Mouse (Mus musculus) urinary bladder, postnatal 10 days (tissue): ENCODE data around the gene Cux2.

Experiments
- DNase-seq: peaks from one replicate; pipeline ENCODE4 v3.0.0; 2022; ENCODE audit warnings: low spot score

Cux2 gene

DNA sequence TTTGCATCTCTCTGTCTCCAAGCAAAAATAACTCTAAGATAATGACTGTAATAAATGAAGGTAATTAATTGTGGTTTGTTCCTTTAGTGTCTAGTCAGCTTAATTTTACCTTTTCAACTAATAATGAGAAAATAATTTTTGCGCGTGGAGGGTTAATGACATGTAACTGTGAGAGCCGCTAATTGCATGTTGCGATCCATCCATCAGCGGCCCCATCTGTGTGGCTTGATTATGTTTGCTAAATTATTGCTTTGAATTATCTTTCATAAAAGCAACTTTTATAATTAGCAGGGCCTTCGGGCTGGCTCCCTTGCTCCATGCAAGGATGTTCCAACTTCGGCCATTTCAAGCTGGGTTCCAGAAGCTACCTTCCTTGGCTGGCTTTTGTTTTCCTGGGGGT, 130.7 kb downstream of the Cux2 start:
- no peak for DNase-seq

DNA sequence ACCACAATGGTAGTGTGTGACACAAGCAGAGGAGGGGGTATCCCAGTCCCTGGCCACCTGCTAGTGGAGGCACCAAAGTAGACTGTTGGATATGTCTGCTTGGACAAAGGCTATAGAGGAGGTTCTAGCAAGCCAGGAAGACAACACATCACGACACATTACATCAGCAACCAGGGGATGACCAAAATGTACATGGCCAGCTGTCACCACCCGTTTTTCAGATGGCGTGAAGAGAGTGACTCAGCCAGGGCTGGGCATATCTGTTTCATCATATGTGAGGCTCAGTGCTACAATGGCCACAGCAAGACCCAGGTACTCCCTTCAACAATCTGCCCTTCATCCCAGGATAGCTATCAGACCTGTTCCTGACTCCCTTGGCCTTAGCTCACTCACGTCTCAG, 133.1 kb downstream of the Cux2 start:
- no peak for DNase-seq

DNA sequence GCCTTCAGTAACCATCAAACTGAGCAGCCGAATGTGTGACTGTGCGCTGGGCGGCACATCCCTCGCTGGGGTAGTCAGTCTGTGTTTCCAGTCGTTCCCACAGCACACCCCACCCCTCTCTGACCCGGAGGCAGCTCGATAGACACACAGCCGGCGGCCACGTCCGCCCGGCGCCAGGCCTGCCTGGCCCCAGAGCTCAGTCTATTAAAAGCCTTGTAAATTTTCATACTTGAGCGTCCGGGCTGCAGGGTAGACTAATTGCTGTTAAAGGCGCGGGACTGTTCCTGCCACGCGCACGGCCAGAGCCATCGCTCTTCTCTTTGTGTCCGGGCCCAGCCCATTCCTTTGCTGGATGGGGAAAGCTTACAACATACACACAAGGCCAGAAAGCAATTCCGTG, 135.9 kb downstream of the Cux2 start:
- no peak for DNase-seq

DNA sequence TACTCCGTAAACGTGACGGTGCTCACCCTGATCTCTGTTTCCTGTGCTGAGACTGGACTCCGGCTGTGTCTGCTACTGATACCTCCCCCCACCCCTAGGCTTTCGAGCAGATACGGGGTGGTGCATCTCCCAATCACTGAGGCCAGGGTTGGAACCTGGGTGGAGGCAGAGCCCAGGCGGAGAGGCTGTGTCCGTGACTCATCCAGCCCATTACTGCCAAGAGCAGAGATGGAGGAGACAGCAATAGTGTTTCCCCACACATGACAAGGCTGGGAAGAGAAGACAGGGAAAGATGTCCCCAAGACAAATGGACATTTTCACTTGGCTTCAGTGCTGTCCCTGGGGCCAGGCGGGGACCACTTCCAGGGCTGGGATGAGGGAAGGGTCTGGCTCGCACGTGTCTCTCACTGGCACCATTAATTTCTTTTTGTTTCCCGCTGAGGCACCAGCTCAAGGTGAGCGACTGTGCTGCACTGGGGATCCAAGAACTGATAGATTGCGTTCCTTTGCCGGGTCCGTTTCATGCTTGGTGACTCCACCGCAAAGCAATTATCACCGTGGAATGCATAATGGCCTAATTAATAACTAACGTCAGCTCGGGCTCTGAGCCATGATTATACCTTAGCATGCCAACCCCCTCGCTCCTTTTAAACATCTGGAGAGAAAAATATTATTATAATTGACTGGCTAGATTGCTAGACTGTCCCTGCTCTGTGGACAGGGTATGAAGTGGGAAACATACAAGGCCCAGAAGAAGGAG, 140.5 kb downstream of the Cux2 start:
- DNase-seq = no peak

DNA sequence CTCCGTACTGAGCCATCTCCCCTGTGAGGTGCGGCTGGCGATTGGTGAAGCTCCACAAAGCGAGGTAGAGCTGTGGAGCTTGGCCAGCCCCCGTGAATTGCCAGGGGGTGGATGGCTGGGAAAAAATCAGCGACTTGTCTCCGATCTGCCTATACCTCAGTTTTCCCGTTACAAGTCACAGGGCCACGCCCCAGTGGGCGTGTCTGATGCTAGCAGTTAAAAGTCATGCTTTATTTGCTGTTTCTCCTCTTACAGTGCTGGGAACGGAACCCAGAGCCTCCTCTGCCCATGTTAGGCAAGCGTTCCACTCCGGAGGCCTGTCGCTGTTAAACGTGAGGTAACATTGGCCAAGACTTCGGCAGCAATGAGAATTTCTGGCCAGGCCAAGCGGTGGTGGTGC, 144.2 kb downstream of the Cux2 start:
- no peak for DNase-seq

DNA sequence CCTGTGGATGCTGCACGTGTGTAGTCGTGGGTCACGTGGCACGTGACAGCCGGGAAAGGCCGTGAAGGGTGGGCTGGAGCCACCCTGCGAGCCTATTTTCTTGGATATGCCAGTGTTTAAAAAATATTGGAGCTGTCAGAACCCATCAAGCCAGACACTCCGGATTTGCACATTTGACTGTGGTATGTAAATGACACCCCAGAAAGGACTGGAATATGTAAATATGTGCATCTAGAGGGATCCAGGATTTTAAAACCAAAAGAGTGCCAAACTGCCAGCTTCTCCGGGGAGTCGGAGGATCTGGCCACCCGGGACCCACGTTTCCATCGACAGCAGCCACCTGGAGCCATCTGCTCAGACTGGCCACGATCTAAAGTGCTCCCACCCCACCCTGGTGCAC, 145.1 kb downstream of the Cux2 start:
- no peak for DNase-seq

DNA sequence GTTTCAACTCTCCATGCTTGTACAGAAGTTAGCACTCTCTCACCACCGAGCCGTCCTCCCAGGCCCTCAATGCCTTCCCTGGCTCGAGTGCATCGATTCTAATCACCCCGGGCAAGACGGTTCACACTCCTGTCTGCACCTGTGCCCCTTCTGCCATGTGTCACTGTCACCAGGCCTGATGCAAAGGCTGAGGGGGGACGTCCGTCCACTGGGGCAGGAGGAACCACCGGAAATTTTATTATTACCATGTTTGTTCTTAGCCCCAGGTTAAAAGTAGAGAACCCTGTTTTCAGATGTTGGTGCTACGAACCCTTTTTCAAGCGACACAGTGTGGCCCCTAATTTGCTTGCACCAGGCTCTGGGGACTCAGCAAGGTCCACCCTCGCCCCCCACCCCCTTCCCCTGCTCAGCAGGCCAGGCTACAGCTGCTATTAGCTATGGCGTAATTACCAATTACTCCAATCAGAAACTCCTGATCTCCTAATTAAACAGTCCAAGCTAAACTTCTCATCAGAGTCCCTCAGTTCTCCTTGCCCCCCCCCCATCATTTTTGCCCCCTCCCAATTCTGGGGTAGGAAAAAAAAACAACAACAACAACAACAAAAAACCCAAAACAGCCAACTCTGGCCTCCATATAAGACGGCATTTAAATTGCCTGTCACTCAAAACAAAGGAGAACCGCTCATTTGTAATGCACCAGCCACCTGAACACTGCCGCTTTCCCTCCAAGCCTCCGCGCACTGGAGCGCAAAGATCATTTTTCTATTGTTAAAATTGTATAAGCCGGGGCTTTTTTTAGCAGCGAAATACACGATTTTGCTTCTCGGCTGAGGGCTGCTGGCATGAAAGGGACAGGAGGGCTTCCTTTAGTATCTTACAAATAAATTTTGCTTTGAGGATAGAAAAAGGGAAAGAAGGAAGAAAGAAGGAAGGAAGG, 146.8 kb downstream of the Cux2 start:
- no peak for DNase-seq

DNA sequence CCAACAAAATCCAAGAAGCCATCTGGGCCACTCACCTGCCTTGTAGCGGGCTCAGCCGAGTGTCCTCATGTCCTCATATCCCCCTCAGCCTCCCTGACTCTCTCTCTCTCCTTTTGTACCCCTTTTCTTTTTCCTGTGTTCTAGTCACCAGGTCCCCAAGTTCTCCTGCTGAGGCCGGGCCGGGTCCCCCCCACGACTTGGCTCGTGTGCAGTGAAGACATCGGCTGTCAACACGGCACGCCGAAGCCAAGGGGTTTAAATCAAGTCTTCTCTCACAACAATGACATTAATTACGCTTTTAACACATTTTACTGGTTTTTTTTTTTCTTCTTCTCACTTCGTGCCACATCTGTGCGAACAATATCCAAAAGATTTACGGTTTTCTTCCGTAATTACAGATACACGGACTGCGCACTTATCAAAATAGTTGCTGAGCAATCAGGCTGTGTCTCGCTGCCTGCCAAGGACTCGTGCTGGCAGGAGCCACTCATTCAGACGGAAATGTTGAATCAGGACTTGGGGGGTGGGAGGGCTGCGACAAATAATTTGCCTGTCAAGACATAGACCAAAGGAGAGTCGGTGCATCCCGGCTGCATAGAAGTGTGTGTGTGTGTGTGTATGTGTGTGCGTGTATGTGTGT, 154.7 kb downstream of the Cux2 start:
- DNase-seq = no peak

DNA sequence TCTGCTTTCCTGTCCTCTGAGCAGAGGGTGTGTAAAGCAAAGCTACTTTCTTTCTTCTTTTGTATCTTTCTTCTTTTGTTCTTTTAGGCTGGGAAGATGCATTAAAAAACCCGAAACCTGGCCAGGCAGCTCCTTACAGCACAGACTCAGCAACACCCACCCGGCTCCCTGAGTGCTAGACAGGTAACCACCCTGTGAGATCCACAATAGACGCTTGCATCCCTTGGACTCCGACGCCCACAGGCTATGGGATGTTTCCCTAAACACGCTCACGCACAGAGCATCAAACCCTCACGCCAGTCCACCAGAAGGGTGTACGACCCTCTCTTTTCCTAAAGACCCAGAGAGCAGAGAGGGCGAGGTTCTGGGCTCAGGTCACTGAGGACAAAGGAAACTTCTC, 155.3 kb downstream of the Cux2 start:
- DNase-seq = no peak

DNA sequence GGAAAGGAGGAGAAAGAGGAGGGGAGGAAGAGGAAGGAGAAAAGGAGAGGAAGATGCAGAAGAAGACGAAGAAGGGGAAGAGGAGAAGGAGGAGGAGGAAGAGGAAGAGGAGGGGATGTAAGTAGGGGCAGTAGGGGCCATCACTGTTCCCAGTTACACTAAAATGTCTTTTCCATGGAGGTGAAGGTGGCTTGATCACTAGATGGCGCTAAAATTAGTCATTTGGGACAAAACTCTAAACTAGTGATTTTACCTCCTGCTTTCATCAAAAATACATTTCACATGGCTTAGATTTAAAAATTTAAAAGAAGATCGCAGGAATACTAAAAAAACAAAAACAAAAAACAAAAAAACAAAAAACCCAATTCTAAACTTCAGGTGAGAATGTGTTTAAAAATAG, 156.3 kb downstream of the Cux2 start:
- DNase-seq = no peak

DNA sequence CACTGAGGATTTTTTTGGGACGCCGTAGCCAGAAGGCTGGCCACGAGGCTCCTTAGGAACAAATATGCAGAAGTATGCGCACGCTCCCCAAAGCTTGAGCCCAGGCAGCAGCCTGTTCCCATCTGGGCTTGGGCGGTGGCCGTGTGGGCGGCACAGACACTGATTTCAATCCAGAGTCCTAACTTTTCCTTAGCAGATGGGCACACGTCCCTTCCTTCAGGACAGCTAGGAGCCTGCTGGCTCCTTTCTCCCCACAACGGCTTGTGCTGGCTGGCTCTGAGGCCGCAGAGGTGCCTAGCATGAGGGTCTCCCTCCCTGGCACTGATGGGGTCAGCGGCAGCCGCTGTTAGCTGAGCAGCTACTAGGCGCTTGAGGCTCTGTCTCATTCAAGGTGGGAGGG, 157.6 kb downstream of the Cux2 start:
- no peak for DNase-seq

DNA sequence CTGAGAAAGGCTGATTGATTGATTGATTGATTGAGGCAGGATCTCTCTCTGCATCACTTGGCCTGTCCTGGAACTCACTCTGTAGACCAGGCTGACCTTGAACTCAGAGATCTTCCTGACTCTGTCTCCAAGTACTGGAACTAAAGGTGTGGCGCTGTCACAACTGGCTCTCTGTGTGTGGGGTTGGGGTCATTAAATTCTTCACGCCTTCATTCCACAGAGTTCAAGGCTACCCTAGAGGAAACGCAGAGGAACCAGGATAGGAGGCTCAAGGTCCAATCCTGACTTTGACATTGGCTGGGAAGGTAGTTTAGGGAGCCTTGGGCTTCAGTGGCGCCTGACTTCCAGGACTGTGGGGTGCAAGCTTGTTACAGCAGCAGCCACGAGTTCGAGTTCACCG, 159.0 kb downstream of the Cux2 start:
- no peak for DNase-seq

DNA sequence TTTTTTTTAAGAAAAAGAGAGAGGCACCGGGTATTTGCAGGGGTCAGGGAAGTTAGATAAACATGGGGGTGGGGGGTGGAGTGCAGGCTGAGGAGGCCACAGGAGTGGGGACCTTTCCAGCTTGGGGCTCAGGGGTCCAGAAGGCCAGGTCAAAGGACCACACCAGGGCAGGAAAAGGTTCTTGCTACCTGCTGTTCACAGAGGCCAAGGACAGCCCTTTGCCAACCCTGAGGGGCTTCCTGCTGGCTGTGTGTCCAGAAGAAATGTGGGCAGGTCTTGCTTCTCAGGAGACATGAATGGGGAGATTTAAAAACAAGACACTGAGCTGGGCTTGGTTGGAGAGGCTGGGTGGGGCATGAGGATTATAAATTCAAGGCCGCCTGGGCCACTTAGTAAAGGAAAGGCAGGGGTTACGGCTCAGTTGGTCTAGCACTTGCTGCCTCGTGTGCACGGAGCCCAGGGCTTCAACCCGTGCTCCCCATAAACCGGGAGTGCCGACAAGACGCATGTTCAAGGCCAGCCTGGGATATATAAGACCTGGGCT, 160.0 kb downstream of the Cux2 start:
- DNase-seq = no peak

DNA sequence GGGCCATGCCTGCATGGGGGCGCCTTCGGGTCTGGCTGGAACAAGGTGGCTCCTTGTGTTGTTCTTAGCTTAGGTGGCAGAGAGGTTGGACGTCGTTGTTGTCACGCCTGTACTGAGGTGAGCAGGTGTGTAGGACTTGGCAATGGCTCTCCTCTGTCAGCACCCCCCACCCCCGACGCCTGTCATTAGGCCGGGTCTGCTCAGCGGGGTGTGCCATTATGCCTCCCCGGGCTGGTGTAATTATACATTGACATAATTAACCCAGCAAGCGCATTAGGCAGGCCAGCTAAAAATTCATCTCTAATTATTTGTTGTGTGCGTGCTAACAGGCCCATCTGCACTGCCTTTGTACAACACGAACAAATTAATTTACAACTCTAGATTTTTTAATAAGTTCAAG, 160.5 kb downstream of the Cux2 start:
- DNase-seq = no peak

DNA sequence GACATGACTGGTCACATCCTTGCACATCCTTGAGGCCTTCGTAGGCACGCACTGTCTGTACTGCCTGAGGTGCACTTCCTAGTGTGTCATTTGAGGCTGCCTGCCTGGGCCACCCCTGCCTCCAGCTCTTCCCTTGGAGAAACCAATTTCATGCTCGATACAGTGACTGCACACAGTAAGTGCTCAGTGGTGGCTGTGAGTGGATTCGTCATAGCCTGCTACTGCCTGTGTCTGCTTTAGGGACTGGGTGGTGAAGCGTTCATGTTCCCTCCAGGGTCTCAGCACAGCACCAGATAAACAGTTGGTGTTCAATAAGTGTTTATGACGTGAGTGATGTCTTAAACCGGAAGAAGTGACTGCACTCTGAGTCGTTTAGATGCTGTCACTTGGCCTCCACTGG, 166.5 kb downstream of the Cux2 start:
- DNase-seq = no peak

DNA sequence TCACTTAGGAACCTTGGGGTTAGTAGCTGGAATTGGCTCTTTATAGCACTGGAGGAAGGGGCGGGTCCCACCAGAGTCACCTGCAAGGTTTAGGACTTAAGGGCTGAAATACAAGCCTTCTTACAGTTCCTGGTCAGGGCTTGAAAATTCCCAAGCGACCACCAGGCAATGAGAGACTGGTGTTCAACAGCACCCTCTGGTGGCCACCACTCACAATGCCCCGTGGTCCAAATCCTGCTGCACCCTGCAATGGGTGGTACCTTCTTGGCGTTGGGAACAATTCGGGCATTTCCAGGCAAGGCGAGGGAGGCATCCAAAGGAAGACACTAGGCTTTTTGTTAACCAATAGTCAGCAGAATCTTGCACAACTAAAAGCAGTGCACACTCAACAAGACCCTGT, 170.7 kb downstream of the Cux2 start:
- no peak for DNase-seq

DNA sequence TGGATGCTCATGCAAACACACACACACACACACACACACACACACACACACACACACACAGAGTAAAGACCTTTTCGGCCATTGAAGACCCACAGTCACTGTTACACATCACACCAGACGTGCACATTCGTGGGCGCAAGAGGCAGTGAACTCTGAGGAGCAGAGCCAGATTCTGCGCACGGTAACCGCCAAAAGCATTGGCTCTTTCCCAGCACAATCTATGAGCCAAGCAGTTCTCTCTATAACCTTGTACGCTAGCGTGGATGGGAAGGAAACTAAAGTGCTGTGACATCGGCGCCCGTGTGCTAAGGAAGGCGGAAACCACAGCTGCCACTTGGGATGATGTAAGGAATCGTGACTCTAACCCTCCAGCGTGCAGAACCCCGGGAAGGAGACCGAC, 171.2 kb downstream of the Cux2 start:
- DNase-seq = no peak

DNA sequence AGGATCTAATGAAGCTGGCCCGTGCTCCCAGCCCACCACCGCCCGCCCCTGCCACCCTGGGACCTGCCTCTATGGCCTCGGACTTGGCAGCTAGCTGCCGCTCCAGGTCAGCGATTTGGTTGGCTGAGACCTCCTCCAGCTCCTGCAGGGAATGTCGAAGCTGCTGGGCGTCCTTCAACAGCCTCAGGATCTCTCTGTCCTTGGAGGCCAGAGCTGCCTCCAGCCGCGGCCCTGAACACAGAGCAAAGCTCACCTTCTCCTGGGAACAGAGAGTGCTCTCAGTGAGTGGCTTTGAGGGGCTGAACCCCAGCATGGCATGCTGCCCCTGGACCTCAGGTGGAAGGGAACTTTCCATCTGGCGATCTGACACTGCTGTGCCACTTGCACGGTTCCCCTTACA, 173.0 kb downstream of the Cux2 start:
- no peak for DNase-seq

DNA sequence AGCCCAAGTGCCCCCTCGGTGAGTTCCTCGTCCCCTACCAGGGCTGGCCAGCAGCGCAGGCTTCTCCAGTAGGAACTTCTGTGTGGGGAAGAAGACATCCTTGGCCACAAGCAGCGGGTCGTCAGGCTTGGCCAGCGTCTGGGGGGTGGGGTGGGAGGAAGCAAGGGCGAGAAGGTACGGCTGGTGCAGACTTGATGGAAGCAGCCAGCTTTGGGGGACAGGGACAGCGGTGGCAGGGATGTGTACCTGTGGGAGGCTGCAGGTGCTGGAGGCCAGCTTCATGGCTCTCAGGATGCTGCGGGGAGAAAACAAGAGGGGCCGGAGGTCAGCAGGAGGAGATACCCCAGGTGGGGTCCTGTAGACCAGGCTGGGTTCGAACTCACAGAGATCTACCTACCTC, 174.9 kb downstream of the Cux2 start:
- DNase-seq = no peak

DNA sequence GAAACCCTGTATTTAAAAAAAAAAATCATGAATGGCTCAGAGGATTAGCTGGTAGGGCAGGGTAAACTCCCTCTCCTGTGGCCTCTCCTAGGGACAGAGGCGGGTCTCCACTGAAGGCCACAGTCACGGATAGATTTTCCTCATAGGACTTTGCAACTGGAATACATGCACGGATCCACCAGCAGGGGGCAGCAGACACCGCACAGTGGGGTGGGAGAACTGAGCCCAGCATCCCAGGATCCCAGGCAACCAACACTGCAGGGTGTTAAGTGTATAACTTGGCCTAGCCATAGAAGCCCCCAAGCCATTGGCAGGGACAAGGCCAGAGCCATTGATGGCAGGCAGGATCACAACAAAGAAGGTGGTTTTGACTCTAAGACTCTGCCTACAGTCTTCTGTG, 177.7 kb downstream of the Cux2 start:
- peak; percentile 66 for DNase-seq

DNA sequence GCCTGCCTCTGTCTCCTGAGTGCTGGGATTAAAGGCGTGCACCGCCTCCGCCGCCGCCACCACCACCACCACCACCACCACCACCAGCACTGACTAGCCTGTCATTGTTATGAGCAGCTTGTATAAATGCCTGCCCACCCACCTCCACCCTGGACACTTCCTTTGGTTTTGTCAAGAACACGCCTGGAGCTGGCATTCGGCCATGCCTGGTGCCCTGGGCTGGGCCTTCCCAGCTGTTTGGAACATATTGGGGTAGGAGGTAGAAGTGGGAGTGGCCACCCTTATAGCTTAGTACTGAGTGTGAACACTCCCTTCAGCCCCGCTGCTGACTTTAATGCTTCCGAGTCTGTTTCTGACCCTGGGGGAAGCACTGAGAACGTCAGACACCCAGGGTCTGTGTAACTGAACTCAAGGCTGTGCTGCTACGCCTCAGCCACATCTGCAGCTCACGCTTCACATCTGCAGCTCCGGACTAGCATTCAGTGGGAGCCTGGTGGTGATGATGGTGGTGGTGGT, 178.3 kb downstream of the Cux2 start:
- DNase-seq = no peak

DNA sequence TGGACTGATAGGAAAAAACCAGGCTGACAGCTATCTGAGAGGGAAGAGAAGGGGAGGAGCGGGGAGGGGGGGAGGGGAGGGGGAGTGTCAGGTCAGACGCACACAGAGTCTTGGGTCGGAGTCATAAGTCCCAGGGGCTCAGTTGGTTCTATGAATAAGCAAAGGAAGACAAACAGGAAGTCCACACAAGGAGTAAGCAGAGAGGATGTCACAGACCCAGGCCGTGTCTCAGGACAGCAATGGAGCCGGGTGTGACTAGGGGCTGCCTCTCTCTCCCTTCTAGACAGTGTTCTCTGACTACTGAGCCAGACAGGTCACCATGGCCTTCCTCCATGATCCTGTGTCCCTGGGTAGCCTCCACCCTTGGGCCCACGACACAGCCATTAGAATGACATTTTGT, 179.1 kb downstream of the Cux2 start:
- no peak for DNase-seq

DNA sequence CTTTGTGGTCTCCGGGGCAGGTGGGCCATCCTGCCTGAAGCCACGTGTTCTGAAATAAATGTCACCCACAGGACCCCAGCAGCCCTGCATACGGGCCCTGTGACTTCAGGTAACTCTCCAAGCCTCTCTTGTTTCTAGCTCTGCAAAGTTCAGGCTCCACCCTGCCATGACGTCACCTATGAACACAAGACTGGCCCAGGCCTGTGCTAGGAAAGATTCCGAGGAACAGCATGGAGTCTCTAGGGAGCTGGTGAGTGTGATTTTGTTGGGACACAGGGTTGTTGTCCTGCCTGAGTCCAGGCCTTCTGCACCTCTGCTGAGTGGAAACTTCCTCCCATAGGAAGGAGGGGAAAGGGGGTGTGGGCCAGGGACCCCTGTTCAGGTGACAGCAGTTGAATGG, 181.9 kb downstream of the Cux2 start:
- no peak for DNase-seq
